Mouse (Mus musculus): ENCODE measurements at regions not wholly inside any gene's neighbourhood (a gene's known extent, or its start where the extent isn't known, plus 50 kb on each side); places are given as distances from the start of the nearest gene placed in this dataset.

DNA sequence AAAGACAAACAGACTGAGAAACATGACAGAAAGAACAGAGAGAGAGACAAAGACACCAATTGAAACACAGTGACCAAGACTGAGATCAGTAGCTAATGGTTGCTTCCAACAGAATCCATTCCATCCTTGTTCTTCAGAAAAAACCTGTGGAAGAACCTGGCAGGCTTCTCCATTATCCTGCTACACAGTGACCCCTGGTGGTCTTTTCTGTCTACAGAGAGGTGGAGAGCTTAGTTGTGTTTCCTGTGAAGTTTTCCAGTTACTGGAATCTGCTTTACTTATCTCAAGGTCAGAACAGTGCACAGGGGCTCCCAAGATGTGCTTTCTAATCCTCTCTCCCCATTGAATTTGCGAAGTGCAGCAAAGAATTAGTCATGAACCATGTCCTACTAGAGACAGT is 339.1 kb upstream of the Msl3l2 start:
- peak; percentile 25; the same call in 1 of the 2 replicates for TF ChIP-seq CTCF (IDR thresholded peaks at IDR 0.05)
- DNase-seq = no peak
- no peak overlapping the region for H3K27ac ChIP-seq
- intact Hi-C loops (cut with DNase I) = no loop called here
- H3K4me3 ChIP-seq = no peak overlapping the region

DNA sequence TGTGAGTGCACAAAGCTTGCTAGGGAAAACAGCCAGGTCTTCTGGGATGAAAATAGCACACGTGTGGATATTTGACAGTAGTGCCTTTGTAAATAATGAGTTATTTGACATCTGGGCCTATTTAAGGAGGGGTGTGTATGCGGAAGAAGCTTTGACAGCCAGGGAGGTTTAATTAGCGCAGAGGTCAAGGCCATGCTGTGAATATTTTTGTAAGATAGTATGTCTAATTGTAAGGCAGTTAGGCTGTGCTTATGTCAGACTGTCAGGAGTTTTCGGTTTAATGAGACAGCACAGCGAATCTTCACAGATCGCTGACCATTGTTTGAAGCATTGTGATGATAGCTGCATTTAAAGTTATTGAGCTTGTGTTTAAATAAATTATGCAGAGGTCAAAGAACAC is 337.1 kb upstream of the Msl3l2 start:
- no peak for DNase-seq
- no peak overlapping the region for H3K27ac ChIP-seq
- intact Hi-C loops (cut with DNase I) = no loop called here

DNA sequence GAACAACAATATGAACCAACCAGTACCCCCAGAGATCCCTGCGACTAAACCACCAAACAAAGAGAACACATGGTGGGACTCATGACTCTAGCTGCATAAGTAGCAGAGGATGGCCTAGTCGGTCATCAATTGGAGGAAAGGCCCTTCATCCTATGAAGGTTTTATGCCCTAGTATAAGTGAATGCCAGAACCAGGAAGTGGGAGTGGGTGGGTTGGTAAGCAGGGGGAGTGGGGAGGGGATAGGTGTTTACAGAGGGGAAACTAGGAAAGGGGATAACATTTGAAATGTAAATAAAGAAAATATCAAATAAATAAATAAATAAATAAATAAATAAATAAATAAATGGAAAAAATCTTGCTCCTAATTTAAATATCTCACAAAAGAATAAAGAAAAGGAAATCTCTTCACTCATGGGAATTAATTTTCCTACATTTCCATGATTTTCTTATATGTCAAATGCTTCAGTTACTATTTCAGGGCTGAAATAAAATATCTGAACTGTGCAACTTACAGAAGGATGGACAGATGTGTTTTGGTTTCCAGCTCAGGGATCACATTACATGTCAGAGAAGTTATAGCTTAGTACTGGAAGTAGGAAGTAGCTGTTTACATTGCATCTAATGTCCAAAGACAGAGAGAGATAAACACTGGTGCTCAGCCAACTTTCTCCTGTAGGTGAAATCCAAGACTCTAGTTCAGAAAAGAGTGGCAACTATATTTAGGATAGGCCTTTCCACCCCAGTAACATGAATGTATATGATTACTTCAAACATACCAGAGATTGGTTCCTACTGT is 323.8 kb upstream of the Msl3l2 start:
- H3K27ac ChIP-seq = no peak overlapping the region
- H3K4me3 ChIP-seq = no peak overlapping the region
- no peak for TF ChIP-seq CTCF (IDR thresholded peaks at IDR 0.05)
- intact Hi-C loops (cut with DNase I) = no loop called here
- DNase-seq = no peak

More for the DNA sequence above, 337.1 kb upstream of the Msl3l2 start:
- H3K4me3 ChIP-seq = no peak overlapping the region
- TF ChIP-seq CTCF (IDR thresholded peaks at IDR 0.05) = no peak

DNA sequence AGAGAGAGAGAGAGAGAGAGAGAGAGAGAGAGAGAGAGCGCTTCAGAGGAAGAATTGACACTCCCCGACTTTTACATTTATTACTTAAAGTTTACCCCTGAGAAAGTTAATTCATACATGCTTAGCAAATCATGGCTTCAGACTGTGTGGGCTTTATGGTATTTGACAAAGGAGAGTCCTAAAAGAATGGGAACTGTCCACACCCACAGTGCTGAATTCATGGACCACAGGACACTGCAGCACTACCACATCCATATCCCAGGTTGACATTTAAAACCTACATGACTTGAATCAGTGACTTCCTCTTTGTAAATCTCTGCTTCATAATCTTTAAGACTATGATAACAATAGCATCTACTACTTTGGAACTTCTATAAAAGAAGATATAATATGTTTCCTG is 292.8 kb upstream of the Msl3l2 start:
- intact Hi-C loops (cut with DNase I) = no loop called here

DNA sequence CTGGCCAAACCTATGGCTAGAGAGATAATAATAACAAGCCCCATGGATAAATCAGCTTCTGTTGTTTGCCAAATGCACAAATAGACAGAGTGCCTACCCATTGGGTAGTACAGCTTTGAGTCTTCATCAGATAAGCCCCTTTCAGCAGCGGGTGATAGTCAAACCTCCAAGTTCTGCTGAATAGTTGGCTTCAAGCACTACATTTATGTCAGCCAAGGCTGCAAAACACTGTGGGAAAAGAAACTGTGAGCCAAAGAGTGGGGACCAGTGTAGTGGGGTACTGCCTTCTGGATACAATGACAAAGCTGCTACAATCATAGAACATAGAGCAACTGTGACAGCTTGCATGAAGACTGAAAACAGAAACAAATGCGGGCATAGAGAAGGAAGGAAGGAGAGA is 255.4 kb upstream of the Msl3l2 start:
- intact Hi-C loops (cut with DNase I) = no loop called here
- no peak for TF ChIP-seq CTCF (IDR thresholded peaks at IDR 0.05)
- no peak for DNase-seq
- no peak overlapping the region for H3K4me3 ChIP-seq
- H3K27ac ChIP-seq = no peak overlapping the region

More for the DNA sequence above, 292.8 kb upstream of the Msl3l2 start:
- Histone ChIP-seq H3K27ac (no peak overlapping the region), H3K4me3 (no peak overlapping the region)
- no peak for TF ChIP-seq CTCF (IDR thresholded peaks at IDR 0.05)
- DNase-seq = no peak

DNA sequence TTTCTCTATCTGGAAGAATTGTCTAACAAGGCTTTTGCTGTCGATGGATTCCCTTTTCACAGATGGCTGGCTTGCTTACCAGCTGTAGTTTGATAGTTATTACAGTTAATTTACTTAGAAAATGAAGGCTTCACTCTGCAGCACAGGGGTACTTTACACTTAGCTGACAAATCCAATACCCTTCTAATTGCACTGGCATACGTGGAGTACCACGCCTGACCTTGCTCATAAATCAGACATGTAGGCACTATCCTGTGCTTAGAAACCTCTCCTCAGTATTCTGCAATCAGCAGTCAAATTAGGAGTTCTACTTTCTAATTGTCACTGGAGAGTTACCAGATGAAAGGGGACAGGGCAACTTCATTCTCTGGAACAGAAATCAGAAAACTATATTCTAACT is 214.1 kb upstream of the Msl3l2 start:
- Histone ChIP-seq H3K4me3 (no peak overlapping the region), H3K27ac (no peak overlapping the region)
- intact Hi-C loops (cut with DNase I) = no loop called here
- TF ChIP-seq CTCF (IDR thresholded peaks at IDR 0.05) = no peak
- no peak for DNase-seq

DNA sequence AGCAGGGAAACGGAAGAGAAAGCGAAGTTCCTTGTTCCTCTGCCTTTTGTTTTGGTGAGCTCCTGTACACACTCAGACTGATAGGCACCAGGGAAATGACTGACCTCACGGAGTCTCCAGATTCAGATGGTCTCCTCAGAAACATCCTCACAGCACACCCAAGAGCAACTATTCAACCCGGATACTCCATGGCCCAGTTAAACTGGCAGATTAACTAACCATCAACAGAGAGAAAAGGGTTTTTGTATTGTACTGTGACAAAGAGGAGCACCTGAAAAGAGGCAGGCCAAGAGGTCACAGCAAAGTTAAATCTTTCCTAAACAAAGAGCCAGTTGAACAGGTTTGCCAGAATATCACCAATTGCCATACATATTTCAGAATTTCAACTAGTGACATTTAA is 177.6 kb upstream of the Msl3l2 start:
- no peak for DNase-seq
- intact Hi-C loops (cut with DNase I) = no loop called here
- no peak overlapping the region for H3K27ac ChIP-seq
- H3K4me3 ChIP-seq = no peak overlapping the region
- no peak for TF ChIP-seq CTCF (IDR thresholded peaks at IDR 0.05)

DNA sequence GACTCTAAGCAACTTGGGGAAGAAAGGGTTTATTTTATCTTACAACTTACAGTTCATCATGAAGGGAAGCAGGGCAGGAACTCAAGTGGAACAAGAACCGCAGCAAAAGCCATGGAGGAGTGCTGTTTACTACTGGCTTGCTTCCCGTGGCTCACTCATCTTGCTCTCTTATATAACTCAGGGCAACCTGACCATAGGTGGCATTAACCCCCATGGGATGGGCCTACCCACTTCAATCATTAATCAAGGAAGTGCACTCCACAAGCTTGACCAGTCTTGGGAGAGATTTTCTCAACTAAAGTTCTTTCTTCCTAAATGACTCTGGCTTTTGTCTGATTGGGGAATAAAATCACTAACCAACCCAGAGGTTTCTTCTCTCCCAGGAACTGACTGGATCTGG is 172.7 kb upstream of the Msl3l2 start:
- Histone ChIP-seq H3K27ac (no peak overlapping the region), H3K4me3 (no peak overlapping the region)
- intact Hi-C loops (cut with DNase I) = no loop called here
- DNase-seq = no peak
- no peak for TF ChIP-seq CTCF (IDR thresholded peaks at IDR 0.05)

DNA sequence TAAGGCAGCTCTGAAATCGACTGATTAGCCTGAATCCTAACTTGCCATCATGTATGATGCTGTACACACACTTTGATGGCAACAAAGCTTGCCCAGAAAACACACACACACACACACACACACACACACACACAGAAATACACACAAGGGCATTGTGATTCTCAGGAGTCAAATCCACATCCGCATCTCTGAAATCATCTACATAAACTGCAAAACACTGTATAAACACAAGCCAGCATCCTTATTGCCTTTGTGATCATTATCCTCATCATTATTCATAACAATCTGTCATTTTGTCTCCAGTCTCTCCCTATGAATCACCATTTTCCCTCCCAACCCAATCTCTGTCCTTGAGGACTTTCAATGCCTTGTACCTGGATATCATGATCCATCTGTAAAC is 171.3 kb upstream of the Msl3l2 start:
- no peak for DNase-seq
- H3K27ac ChIP-seq = no peak overlapping the region
- intact Hi-C loops (cut with DNase I) = no loop called here
- H3K4me3 ChIP-seq = no peak overlapping the region
- no peak for TF ChIP-seq CTCF (IDR thresholded peaks at IDR 0.05)

DNA sequence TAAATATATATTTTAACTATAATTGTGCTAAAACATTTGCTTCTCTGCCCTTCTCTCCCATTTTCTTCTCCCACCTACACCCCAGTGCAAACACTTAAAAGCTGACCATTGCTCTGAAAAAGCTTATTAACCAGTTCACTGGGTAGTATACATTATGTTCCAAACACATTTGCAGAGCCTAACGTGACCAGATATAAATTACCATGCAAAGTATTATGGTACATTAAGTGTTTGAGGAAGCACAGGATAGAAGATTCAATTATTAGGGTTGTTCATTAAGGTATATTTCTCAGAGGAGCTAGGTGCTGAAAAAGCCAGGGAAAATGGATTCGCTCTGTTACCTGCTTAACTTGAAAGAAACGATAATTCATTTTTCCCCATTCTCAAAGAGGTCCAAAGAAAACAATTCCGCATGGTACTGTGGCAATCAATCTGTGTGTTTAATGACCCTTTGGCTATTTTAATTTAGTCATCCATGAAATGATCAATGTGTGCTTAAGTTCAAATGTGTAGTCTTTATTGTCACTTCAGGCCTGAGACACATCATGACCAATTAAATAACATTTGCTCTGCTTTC is 144.0 kb upstream of the Msl3l2 start:
- intact Hi-C loops (cut with DNase I) = no loop called here

More for the DNA sequence above, 144.0 kb upstream of the Msl3l2 start:
- Histone ChIP-seq H3K4me3 (no peak overlapping the region), H3K27ac (no peak overlapping the region)
- no peak for DNase-seq
- TF ChIP-seq CTCF (IDR thresholded peaks at IDR 0.05) = no peak
